Mouse (Mus musculus): ENCODE data around the gene Pard3. TPM values are rescaled to one million over a fixed set of nuclear protein-coding genes. Genes with fewer than 3 reads are reported as not detected.

Pard3 gene
- polyA plus RNA-seq, 2 experiments, result 39.1 to 43.3 TPM

DNA sequence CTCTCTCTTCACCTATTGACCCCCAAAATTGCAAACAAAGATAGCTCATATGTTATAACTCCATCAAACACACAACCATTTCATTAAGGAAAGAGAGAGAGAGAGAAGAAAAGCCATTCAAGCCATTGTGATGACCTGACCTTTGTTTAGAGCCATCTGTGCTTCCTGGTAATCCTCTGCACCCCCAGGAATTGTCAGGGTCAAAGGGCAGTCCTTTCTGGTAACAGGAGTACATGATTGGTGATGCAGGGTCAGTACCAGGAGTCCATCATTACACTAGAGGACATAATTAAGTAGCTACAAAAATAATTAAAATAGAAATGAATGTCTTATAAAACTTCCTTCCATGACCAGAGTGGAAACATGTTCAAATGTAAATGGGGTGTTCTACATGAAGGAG lies 493.9 kb downstream of the Pard3 start:
- ATAC-seq (ENCODE audit: low FRiP score, low read depth) (no peak), DNase-seq (ENCODE audit: low spot score) (no peak)
- H3K27me3 ChIP-seq (ENCODE audit: control insufficient read depth, insufficient read depth, low read length), result no peaks in the 10 kb centered on the region
- H3K36me3 ChIP-seq (ENCODE audit: control insufficient read depth, insufficient read depth, low read length), result no peaks in the 10 kb centered on the region
- H3K9me3 ChIP-seq (ENCODE audit: control insufficient read depth, low read length), result no peaks in the 10 kb centered on the region
- no peak overlapping the region for H3K4me3 ChIP-seq (replicated peaks; ENCODE audit: low read length)
- no peak overlapping the region for H3K9ac ChIP-seq (ENCODE audit: low read depth, low read length, severe bottlenecking)
- H3K4me2 ChIP-seq (replicated peaks; ENCODE audit: low read depth, low read length, severe bottlenecking), result no peak overlapping the region
- TF ChIP-seq POLR2A (IDR thresholded peaks at IDR 0.05; ENCODE audit: borderline replicate concordance, extremely low read depth, insufficient read depth, insufficient read length), result no peak
- no peak overlapping the region for H3K27ac ChIP-seq (replicated peaks; ENCODE audit: low read depth, low read length)
- H3K4me1 ChIP-seq (ENCODE audit: control insufficient read depth, insufficient read depth, low read length), result peaks cover 12% of the 10 kb centered on the region

DNA sequence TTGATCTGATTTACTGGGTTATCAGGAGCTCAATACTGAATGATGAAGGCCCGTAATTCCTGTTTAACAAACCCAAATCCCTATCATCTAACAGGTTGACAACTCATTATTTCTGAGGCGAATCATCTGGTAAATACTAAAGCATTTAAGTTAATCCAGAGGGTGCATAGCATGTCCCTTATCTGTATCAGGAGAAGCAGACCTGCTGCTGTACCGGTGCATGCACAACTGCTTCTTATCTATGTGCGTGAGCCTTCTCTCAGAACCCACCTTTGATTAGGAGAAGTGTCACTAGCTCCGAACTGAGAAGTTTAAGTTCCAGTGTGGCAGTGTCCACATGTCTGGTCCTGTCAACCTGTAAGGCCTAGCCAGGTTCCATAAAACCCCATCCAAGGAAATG lies 499.9 kb downstream of the Pard3 start:
- no peak for ATAC-seq (ENCODE audit: low FRiP score, low read depth)
- Histone ChIP-seq H3K9me3 (ENCODE audit: control insufficient read depth, low read length) (no peaks in the 10 kb centered on the region), H3K4me2 (replicated peaks; ENCODE audit: low read depth, low read length, severe bottlenecking) (no peak overlapping the region), H3K4me1 (ENCODE audit: control insufficient read depth, insufficient read depth, low read length) (no peaks in the 10 kb centered on the region), H3K9ac (ENCODE audit: low read depth, low read length, severe bottlenecking) (no peak overlapping the region), H3K4me3 (replicated peaks; ENCODE audit: low read length) (no peak overlapping the region), H3K27ac (replicated peaks; ENCODE audit: low read depth, low read length) (no peak overlapping the region), H3K36me3 (ENCODE audit: control insufficient read depth, insufficient read depth, low read length) (no peaks in the 10 kb centered on the region), H3K27me3 (ENCODE audit: control insufficient read depth, insufficient read depth, low read length) (no peaks in the 10 kb centered on the region)
- no peak for TF ChIP-seq POLR2A (IDR thresholded peaks at IDR 0.05; ENCODE audit: borderline replicate concordance, extremely low read depth, insufficient read depth, insufficient read length)
- WGBS, result 98% methylated on average over 5 of the region's 5 CpGs
- no peak for DNase-seq (ENCODE audit: low spot score)

DNA sequence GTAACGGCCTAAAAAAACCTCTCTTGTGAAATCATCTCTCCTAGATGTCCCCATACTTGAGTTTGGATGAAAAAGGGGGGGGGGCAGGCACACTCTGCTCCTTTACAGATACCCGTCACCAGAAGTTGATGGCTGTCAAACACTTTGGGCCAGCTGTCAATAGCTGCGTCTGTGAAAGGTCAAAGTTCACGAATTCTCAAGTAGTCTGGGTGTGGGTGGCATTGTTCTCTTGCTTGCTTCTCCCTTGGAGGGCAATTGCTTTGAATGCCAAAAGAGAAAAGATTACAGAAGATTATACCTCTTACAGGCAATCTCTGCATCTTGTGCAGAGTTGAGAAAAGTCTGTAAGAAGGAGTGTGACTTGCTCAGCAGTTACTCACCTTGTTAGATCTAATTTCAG lies 500.7 kb downstream of the Pard3 start:
- H3K36me3 ChIP-seq (ENCODE audit: control insufficient read depth, insufficient read depth, low read length), result no peaks in the 10 kb centered on the region
- no peak overlapping the region for H3K27ac ChIP-seq (replicated peaks; ENCODE audit: low read depth, low read length)
- no peaks in the 10 kb centered on the region for H3K9me3 ChIP-seq (ENCODE audit: control insufficient read depth, low read length)
- no peak for DNase-seq (ENCODE audit: low spot score)
- H3K9ac ChIP-seq (ENCODE audit: low read depth, low read length, severe bottlenecking), result no peak overlapping the region
- no peak for TF ChIP-seq POLR2A (IDR thresholded peaks at IDR 0.05; ENCODE audit: borderline replicate concordance, extremely low read depth, insufficient read depth, insufficient read length)
- 70% methylated on average over 4 of the region's 4 CpGs for WGBS
- H3K4me1 ChIP-seq (ENCODE audit: control insufficient read depth, insufficient read depth, low read length), result no peaks in the 10 kb centered on the region
- no peak overlapping the region for H3K4me2 ChIP-seq (replicated peaks; ENCODE audit: low read depth, low read length, severe bottlenecking)
- ATAC-seq (ENCODE audit: low FRiP score, low read depth), result no peak
- no peak overlapping the region for H3K4me3 ChIP-seq (replicated peaks; ENCODE audit: low read length)
- H3K27me3 ChIP-seq (ENCODE audit: control insufficient read depth, insufficient read depth, low read length), result no peaks in the 10 kb centered on the region

DNA sequence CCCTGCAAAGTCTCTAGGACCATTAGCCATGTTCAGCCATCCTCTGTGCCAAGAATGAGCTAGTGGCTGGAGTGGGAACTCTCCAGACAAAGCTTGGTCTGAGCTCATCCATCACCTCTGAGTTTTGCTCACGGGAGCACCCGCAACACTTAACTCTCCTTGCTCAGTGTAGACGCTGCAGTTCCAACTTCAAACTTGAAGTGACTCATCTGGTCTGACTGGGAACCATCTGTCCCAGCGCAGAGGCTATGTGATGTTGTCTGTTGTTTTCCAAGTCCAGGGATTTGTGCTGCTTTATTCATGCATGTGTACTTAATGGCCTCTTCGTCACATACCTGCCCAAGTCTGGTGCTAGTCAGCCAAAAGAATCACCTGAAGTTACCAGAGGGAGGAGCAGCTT lies 505.5 kb downstream of the Pard3 start:
- Histone ChIP-seq H3K4me3 (replicated peaks; ENCODE audit: low read length) (no peak overlapping the region), H3K9me3 (ENCODE audit: control insufficient read depth, low read length) (no peaks in the 10 kb centered on the region), H3K27me3 (ENCODE audit: control insufficient read depth, insufficient read depth, low read length) (no peaks in the 10 kb centered on the region), H3K36me3 (ENCODE audit: control insufficient read depth, insufficient read depth, low read length) (no peaks in the 10 kb centered on the region), H3K27ac (replicated peaks; ENCODE audit: low read depth, low read length) (no peak overlapping the region), H3K4me2 (replicated peaks; ENCODE audit: low read depth, low read length, severe bottlenecking) (no peak overlapping the region), H3K4me1 (ENCODE audit: control insufficient read depth, insufficient read depth, low read length) (0 out of 2 replicates have a peak, but pooled peaks cover 3% of the 10 kb centered on the region), H3K9ac (ENCODE audit: low read depth, low read length, severe bottlenecking) (no peak overlapping the region)
- WGBS, result 93% methylated on average over 5 of the region's 5 CpGs
- DNase-seq (ENCODE audit: low spot score) (no peak), ATAC-seq (ENCODE audit: low FRiP score, low read depth) (no peak)
- no peak for TF ChIP-seq POLR2A (IDR thresholded peaks at IDR 0.05; ENCODE audit: borderline replicate concordance, extremely low read depth, insufficient read depth, insufficient read length)

DNA sequence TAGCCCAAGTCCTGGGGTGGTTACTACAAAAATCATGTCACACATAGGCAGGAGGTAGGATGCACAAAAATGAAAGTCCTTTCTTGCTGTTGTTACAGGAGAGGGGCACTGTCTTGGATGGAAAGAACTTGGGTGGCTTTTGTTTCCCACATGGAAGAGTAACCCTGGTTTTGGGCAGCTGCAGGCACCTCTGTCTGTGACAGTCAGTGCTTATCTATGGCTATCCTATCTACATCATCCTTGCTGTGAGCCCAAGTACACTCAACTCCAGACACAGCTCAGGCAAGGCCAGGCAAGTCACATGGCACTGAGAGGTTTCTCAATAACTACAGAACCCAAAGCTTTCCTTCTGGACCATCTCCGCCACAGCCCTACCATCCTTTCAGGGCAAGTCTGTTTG lies 506.8 kb downstream of the Pard3 start:
- H3K4me1 ChIP-seq (ENCODE audit: control insufficient read depth, insufficient read depth, low read length), result 0 out of 2 replicates have a peak, but pooled peaks cover 3% of the 10 kb centered on the region
- no peaks in the 10 kb centered on the region for H3K27me3 ChIP-seq (ENCODE audit: control insufficient read depth, insufficient read depth, low read length)
- no peaks in the 10 kb centered on the region for H3K9me3 ChIP-seq (ENCODE audit: control insufficient read depth, low read length)
- H3K4me2 ChIP-seq (replicated peaks; ENCODE audit: low read depth, low read length, severe bottlenecking), result no peak overlapping the region
- ATAC-seq (ENCODE audit: low FRiP score, low read depth) (no peak), DNase-seq (ENCODE audit: low spot score) (no peak)
- 88% methylated on average over 1 of the region's 1 CpGs for WGBS
- H3K27ac ChIP-seq (replicated peaks; ENCODE audit: low read depth, low read length), result no peak overlapping the region
- no peak overlapping the region for H3K4me3 ChIP-seq (replicated peaks; ENCODE audit: low read length)
- H3K9ac ChIP-seq (ENCODE audit: low read depth, low read length, severe bottlenecking), result no peak overlapping the region
- H3K36me3 ChIP-seq (ENCODE audit: control insufficient read depth, insufficient read depth, low read length), result no peaks in the 10 kb centered on the region
- no peak for TF ChIP-seq POLR2A (IDR thresholded peaks at IDR 0.05; ENCODE audit: borderline replicate concordance, extremely low read depth, insufficient read depth, insufficient read length)

DNA sequence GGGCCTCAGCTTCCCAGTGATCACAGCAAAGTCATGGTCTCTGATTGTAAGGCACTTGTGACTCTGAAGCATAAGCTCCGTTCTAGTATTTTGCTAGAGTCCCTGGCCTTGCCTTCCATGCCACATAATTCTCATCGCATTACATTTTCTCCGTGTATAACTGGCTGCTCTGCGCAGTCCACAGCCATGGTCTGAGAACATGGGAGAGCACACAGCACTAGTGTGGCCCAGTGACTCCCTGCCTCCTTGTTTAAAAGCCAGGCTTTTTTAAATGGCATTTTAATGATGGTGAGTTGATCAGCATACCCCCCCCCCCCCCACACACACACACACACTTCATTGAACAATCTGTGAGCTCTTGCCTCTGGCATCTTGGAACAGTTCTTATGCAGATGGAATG lies 508.8 kb downstream of the Pard3 start:
- Histone ChIP-seq H3K9ac (ENCODE audit: low read depth, low read length, severe bottlenecking) (no peak overlapping the region), H3K4me3 (replicated peaks; ENCODE audit: low read length) (no peak overlapping the region), H3K4me1 (ENCODE audit: control insufficient read depth, insufficient read depth, low read length) (0 out of 2 replicates have a peak, but pooled peaks cover 3% of the 10 kb centered on the region), H3K27me3 (ENCODE audit: control insufficient read depth, insufficient read depth, low read length) (no peaks in the 10 kb centered on the region), H3K4me2 (replicated peaks; ENCODE audit: low read depth, low read length, severe bottlenecking) (no peak overlapping the region), H3K27ac (replicated peaks; ENCODE audit: low read depth, low read length) (no peak overlapping the region), H3K36me3 (ENCODE audit: control insufficient read depth, insufficient read depth, low read length) (no peaks in the 10 kb centered on the region), H3K9me3 (ENCODE audit: control insufficient read depth, low read length) (no peaks in the 10 kb centered on the region)
- TF ChIP-seq POLR2A (IDR thresholded peaks at IDR 0.05; ENCODE audit: borderline replicate concordance, extremely low read depth, insufficient read depth, insufficient read length), result no peak
- DNase-seq (ENCODE audit: low spot score) (no peak), ATAC-seq (ENCODE audit: low FRiP score, low read depth) (no peak)
- 63% methylated on average over 4 of the region's 4 CpGs for WGBS
